Comparison of ENCODE assay signal across 10 mouse cellular contexts in the genomic region with DNA sequence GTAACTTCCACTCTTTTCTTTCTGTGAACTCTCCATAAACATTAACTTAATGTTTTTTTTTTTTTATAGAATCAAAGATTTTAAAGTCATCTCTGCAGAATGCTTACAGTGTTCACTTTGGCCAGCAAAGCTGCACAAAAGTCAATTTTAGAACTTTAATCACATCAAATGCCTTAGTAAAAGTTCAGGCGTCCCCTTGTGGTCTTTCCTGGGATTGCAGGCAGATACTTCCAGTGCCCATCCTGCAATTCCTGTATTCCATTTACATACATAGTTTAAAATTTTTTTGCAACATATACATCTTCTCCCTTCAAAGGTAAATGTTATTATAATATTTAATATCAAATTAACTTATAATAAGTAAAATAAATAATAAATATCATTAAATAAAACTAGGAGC.
A peak's percentile ranks its signal among the peaks of the same experiment; 100 is the strongest.
DNase-seq lines count a peak whose midpoint lies in the region; ATAC-seq and TF ChIP-seq lines count a peak whose summit lies in the region.
"Had no signal": no experiment of that assay in that cellular context is flagged by ENCODE, and none has a peak within 500 bp of the region (broad histone marks: within the 10 kb centered on the region; RNA-seq: fewer than 3 reads in every experiment).

No protein-coding gene starts in this region.

- no peak overlapping the region for H3K27ac ChIP-seq in embryonic facial prominence, embryonic 14.5 days (replicated peaks; ENCODE audit: low read depth, low read length)
- H3K27ac ChIP-seq: hindbrain, embryonic 15.5 days; neural tube, embryonic 12.5 days had no signal

- WGBS in embryonic facial prominence, embryonic 14.5 days = 0% methylated on average over 1 of the region's 1 CpGs

- H3K36me3 ChIP-seq in embryonic facial prominence, embryonic 14.5 days (ENCODE audit: control insufficient read depth, insufficient read depth, low read length) = no peaks in the 10 kb centered on the region
- H3K36me3 ChIP-seq: hindbrain, embryonic 15.5 days; neural tube, embryonic 12.5 days had no signal

- no peak for ATAC-seq in Patski
- ATAC-seq in embryonic facial prominence, embryonic 14.5 days (ENCODE audit: low read depth) = no peak

- no peaks in the 10 kb centered on the region; the same call in 1 of the 2 replicates for H3K4me1 ChIP-seq in embryonic facial prominence, embryonic 14.5 days (ENCODE audit: control insufficient read depth, insufficient read depth, low read length)
- H3K4me1 ChIP-seq: hindbrain, embryonic 15.5 days; neural tube, embryonic 12.5 days had no signal

- no peak overlapping the region for H3K9ac ChIP-seq in embryonic facial prominence, embryonic 14.5 days (ENCODE audit: low read depth, low read length)
- H3K9ac ChIP-seq: hindbrain, embryonic 15.5 days; neural tube, embryonic 12.5 days had no signal

- peaks cover 49% of the 10 kb centered on the region for H3K27me3 ChIP-seq in Patski
- no peaks in the 10 kb centered on the region for H3K27me3 ChIP-seq in embryonic facial prominence, embryonic 14.5 days (replicated peaks; ENCODE audit: control insufficient read depth, insufficient read depth, low read length)
- H3K27me3 ChIP-seq: hindbrain, embryonic 15.5 days; neural tube, embryonic 12.5 days had no signal

- peak; percentile 10 for DNase-seq in cerebellum, adult 9-10 months
- DNase-seq in cerebellum, adult 11-12 months = no peak
- DNase-seq in left cerebral cortex, adult 18-20 months (ENCODE audit: low spot score in 2 of 2) = peak; percentile 50 to 54
- no peak for DNase-seq in left cerebral cortex, adult 11 months (ENCODE audit: low spot score)
- no peak for DNase-seq in Patski (ENCODE audit: low read depth, low spot score)
- peak; percentile 72 for DNase-seq in embryonic facial prominence, embryonic 14.5 days (ENCODE audit: low spot score)
- DNase-seq in lung, adult 18-20 months = peak; percentile 6 to 21
- DNase-seq in natural killer cell, adult 2 months (ENCODE audit: low spot score in 2 of 2) = no peak

- H3K4me2 ChIP-seq in embryonic facial prominence, embryonic 14.5 days (ENCODE audit: low read depth, low read length) = no peak overlapping the region
- H3K4me2 ChIP-seq: hindbrain, embryonic 15.5 days; neural tube, embryonic 12.5 days had no signal

- POLR2A ChIA-PET in Patski (lab: Charles Lee) = no interaction called here

- H3K4me3 ChIP-seq in embryonic facial prominence, embryonic 14.5 days (ENCODE audit: low read depth, low read length) = no peak overlapping the region
- H3K4me3 ChIP-seq: hindbrain, embryonic 15.5 days; neural tube, embryonic 12.5 days had no signal

- in situ Hi-C loops in Patski (cut with MboI; ENCODE audit: low pct_unique_long_range_greater_than_20kb) = loop anchor here (25.0 kb wide), 1 partner anchor 335 kb away; a partner anchor contains a TSS

- TF ChIP-seq CTCF in Patski (IDR thresholded peaks at IDR 0.05) = peak; percentile 79

- CTCF ChIA-PET in Patski (lab: Charles Lee) = interaction anchor here (0.7 to 1.4 kb wide), 5 partner anchors 13 to 332 kb away, joined by 3 to 4 read pairs (median 3); no protein-coding TSS in a partner anchor

- H3K9me3 ChIP-seq in embryonic facial prominence, embryonic 14.5 days (ENCODE audit: control insufficient read depth, low read length) = no peaks in the 10 kb centered on the region
- H3K9me3 ChIP-seq: hindbrain, embryonic 15.5 days; neural tube, embryonic 12.5 days had no signal

Comparison
In these comparisons a context has a peak if more than half of its experiments do, and no peak if none do; other contexts are left out.
1. DNase-seq: peak in cerebellum, adult 9-10 months (single experiment), left cerebral cortex, adult 18-20 months (2 of 2), embryonic facial prominence, embryonic 14.5 days (single experiment) and lung, adult 18-20 months (2 of 2); none in cerebellum, adult 11-12 months (single experiment), left cerebral cortex, adult 11 months (single experiment), Patski (single experiment) and natural killer cell, adult 2 months (0 of 2).